Mouse (Mus musculus): Measurements from ENCODE around the gene Sept7. TPM values are rescaled to one million over a fixed set of nuclear protein-coding genes. Genes with fewer than 3 reads are reported as not detected.

Gene Sept7
- polyA plus RNA-seq, 1 experiment from 2014 or later = 214 TPM

DNA sequence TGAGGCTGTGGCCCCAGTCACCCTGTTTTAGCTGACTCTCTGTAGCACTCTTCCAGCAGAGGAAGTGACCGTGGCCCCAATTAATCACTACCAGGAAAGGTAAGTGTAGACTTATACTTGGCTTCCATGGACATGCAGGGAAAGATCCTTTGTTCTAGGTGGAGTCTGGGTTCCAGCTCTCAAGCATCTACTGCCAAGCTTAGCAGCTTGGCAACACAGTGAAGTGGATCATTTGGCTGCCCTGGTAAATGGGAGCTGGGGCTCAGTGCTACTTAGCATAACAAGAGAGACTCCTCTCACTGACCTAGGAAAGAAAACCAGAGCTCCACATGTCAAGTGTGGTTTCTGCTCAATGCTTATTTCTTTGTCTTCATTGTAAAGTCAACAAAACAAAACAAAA, 101.5 kb downstream of the Sept7 start:
- WGBS = 89% methylated on average over 1 of the region's 1 CpGs
- no peak for DNase-seq (ENCODE audit: extremely low spot score, low spot score)
- Histone ChIP-seq H3K9me3 (no peaks in the 10 kb centered on the region), H3K27me3 (ENCODE audit: poor library complexity, severe bottlenecking) (no peaks in the 10 kb centered on the region), H3K4me1 (no peaks in the 10 kb centered on the region), H3K27ac (no peak overlapping the region), H3K36me3 (replicated peaks) (no peaks in the 10 kb centered on the region), H3K4me3 (no peak overlapping the region)

- Histone ChIP-seq H3K4me1 (no peaks in the 10 kb centered on the region), H3K36me3 (replicated peaks) (no peaks in the 10 kb centered on the region), H3K9me3 (no peaks in the 10 kb centered on the region), H3K27me3 (ENCODE audit: poor library complexity, severe bottlenecking) (no peaks in the 10 kb centered on the region), H3K27ac (no peak overlapping the region), H3K4me3 (no peak overlapping the region)
- 92% methylated on average over 11 of the region's 11 CpGs for WGBS
- no peak for DNase-seq (ENCODE audit: extremely low spot score, low spot score)
Measured at GRCm38 (mm10) chr9:25355806-25356205, 103.6 kb downstream of the Sept7 start.

DNA sequence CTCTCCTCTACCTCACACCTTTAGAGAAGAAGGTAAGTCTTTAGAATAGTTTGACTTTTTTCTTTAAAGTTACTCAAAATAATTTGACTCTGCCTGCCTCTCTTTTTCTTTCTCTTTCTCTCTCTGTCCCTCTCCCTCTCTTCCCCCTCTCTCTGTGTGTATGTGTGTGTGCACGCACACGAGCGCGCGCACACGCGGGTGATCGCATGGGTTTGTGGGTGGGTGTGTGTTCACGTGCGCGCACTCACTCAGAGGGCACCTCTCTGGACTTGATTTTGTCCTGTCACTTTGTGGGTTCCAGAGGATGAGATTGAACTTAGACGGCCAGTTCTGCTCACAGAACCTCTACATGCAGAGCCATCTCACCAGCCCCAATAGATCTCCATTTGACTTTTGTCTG, 105.3 kb downstream of the Sept7 start:
- WGBS = 98% methylated on average over 12 of the region's 12 CpGs

GRCm38 (mm10) chr9:25358018-25358417, 105.8 kb downstream of the Sept7 start:
- Histone ChIP-seq H3K4me1 (no peaks in the 10 kb centered on the region), H3K9me3 (no peaks in the 10 kb centered on the region), H3K27ac (no peak overlapping the region), H3K4me3 (no peak overlapping the region), H3K27me3 (ENCODE audit: poor library complexity, severe bottlenecking) (no peaks in the 10 kb centered on the region), H3K36me3 (replicated peaks) (no peaks in the 10 kb centered on the region)
- 67% methylated on average over 5 of the region's 5 CpGs for WGBS
- DNase-seq (ENCODE audit: extremely low spot score, low spot score) = no peak

More for the DNA sequence above, 105.3 kb downstream of the Sept7 start:
- no peaks in the 10 kb centered on the region for H3K9me3 ChIP-seq
- no peaks in the 10 kb centered on the region for H3K27me3 ChIP-seq (ENCODE audit: poor library complexity, severe bottlenecking)
- DNase-seq (ENCODE audit: extremely low spot score, low spot score) = no peak
- H3K4me3 ChIP-seq = no peak overlapping the region
- no peaks in the 10 kb centered on the region for H3K4me1 ChIP-seq
- H3K36me3 ChIP-seq (replicated peaks) = no peaks in the 10 kb centered on the region
- no peak overlapping the region for H3K27ac ChIP-seq

Other genes starting within 250 kb of the Sept7 start
- gene Gm10181, start 163.0 kb upstream of the Sept7 start, polyA plus RNA-seq (2016; fragmentation: Nextera tagmentation; extraction: Ambion mirVana) = not detected in 2 replicates
- 22.1 and 24.2 TPM in 2 replicates for gene Herpud2, start 100.6 kb upstream of the Sept7 start, polyA plus RNA-seq (2016; fragmentation: Nextera tagmentation; extraction: Ambion mirVana)
- 11.6 and 14.2 TPM in 2 replicates for gene Eepd1, start 229.1 kb downstream of the Sept7 start, polyA plus RNA-seq (2016; fragmentation: Nextera tagmentation; extraction: Ambion mirVana)

Measured in forebrain, embryonic 10.5 days (tissue).